Mouse (Mus musculus): ENCODE measurements around the gene Hdhd5.

- no peak for TF ChIP-seq CTCF (IDR thresholded peaks at IDR 0.05; ENCODE audit: low read depth)
- TF ChIP-seq EP300 (IDR thresholded peaks at IDR 0.05; ENCODE audit: low read depth), result 0 out of 2 replicates have a peak, but pooled peaks have one; percentile 11
These were observed 8.7 kb upstream of the Hdhd5 start for GRCm38 (mm10) chr6:120539781-120540231.

All from liver, postnatal 0 days (tissue).